Mouse (Mus musculus): ENCODE measurements at regions not wholly inside any gene's neighbourhood (a gene's known extent, or its start where the extent isn't known, plus 50 kb on each side); places are given as distances from the start of the nearest gene placed in this dataset.
"Not testable (repeated sequence)": the region's sequence is repeated elsewhere in the genome, so short reads cannot be mapped to it uniquely, and the experiment has no call there.

DNA sequence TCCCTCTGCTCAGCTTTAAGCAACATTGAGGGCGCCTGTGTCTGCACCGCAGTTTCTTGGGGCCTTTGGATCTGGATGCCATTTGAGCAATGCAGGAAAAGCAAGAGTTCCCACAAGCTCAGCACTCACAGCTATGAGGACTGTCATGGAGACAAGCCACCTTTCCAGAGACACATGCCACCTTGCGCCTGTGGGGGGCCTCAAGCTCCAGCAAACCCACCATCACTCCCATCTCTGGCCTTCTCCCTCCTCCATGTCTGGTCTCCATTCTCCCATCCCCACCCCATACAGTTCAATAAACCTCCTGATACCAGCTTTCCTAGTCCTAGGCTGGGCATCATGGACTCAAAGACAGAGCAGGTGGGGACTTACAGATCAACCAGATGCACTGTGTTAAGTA is 97.8 kb downstream of the Wdr11 start:
- no peak for DNase-seq

DNA sequence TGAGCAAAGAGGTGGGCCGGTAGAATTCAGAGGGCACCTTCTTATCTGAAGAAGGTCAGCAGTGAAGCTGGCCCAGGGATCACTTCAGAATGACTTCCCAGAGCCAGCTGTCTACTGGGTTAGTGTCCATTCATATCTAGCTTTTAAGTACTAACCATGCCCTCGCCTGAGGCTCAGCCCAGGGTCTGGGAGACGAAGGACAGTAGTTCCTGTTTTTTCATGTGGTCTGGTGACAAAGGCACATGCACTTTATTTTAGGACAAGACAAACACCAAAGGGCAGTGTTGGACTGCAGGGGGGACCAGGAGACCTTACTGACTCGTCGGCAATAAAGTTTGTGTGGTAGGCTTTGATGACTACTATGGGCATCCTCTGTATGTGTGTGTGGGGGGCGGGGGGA is 99.2 kb downstream of the Wdr11 start:
- no peak for DNase-seq

DNA sequence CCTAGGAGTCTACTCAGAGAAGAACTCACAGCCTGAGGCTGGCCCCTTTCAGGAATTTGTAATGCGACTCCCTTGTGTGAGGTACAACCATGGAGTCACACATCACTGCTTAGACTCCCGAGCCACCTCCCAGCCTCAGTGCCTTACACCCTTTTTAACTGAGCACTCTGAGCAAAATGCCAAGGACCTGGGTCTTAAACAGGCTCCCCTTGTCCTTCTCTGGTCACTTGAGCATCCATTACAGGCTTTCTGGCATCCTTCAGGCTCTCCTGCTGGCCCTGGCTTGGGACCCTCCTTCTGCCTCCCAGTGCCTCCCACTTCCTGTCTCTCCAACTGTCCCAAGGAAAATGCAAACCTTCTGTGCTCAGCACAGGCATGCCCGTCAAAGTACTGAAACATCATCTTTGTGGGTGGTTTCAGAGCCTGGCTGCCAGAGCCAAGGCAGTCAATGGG is 100.0 kb downstream of the Wdr11 start:
- DNase-seq = no peak

DNA sequence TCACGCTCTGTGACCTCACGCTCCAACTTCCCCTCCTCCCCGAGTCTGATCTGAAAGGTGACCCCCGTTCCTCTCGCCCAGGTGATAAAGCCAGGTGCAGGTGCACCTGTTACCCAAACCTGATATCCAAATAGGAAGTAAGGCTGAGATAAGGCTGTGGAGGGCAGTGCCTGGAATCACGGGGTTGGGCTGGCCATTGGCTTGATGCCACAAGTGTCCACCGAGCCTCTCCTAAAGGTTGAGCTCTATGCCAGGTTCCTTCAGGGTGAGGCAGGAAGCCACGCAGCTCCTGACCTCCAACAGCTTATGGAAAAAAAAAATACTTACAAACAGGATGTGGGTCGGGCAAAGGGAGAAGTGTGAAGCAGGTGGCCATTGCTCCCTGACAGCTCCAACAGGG is 102.0 kb downstream of the Wdr11 start:
- no peak for DNase-seq

DNA sequence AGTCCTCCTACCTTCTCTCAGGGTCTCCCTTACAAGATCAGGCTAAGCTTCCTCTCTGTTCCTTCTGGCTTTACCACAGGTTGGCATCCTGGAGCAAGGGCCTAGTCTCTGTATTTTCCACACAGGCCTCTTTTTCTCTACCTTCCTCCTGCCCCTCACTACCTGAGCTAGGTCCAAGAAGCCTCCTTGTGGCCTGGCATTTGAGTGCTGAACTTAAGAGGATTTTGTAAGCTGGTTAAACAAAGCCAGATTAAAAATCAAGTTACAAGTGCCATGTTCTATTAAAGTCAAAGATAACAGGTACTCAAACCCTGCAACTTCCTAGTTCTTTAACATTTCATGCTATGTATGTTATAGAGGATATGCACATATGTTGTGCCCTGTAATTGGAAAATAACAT is 102.5 kb downstream of the Wdr11 start:
- DNase-seq = no peak

DNA sequence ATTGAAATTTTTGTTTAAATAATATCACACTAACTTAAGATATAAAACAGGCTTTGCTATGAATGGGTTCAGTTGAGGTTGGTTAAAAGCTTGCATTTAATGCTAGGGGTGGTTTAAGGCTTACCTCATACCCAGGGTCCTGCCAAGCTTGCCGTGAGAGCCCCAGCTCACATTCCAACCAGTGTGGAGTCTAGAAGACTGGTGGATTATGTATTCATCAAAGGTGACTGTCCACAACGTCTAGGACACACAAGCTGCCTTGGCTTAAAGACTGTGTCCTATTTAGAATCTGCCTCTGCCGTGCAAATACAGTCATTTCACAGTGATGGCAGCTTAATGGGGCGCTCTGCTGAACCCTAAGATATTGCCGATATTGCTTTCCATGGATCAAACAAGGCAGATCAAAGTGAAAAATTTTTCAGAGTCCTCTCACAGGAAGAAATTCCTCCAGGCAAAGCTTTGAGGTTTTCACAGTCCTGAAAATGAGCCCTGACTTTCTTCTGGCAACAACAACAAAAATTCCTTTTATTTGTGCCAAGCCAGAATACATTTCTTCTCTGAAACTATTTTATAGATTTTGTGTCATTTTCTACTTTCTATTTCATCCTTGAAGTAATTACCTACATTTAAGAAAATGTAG is 108.4 kb downstream of the Wdr11 start:
- no peak for DNase-seq

DNA sequence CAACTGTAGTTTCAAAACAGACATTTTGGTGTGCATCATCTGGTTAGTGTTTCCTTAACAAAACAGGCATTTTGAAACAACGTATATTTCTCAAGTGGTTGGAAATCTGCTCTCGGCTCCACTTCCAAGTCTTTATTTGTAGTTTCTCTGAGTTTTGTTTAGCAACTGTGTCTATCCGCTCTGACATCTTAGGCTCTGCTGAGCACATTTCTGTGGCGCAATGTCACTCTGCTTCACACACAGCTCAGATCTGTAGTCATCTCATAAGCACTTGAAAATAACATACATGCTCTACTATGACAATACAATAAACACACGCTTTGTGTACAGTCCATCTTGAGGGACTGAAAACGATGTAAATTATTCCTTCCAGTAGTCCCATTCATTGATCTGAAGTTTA is 135.9 kb downstream of the Wdr11 start:
- no peak for DNase-seq

DNA sequence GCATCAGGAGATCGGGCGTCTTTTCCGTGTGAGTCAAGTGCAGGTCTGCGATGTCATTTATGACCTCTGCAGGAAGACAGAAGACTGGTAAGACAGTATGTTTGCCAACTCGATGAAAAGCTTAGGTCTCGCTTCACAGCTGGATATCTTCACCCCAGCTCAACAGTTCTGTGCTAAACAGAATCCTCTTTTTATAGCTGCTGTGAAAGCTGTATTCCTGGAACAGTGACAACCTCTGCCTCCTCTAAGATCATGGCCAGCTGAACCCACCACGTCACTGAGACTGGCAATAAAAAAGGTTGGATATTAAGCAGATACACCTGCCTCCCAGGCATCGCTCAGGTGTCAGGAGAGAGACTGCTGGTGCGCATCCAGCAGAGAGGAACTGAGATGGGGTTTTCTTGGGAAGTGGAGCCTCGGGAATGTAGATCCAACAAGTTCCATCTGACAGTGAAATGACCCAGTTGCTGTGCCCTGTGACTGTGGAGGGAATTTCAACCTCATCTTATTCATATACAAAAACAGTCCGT is 138.1 kb downstream of the Wdr11 start:
- DNase-seq = no peak

DNA sequence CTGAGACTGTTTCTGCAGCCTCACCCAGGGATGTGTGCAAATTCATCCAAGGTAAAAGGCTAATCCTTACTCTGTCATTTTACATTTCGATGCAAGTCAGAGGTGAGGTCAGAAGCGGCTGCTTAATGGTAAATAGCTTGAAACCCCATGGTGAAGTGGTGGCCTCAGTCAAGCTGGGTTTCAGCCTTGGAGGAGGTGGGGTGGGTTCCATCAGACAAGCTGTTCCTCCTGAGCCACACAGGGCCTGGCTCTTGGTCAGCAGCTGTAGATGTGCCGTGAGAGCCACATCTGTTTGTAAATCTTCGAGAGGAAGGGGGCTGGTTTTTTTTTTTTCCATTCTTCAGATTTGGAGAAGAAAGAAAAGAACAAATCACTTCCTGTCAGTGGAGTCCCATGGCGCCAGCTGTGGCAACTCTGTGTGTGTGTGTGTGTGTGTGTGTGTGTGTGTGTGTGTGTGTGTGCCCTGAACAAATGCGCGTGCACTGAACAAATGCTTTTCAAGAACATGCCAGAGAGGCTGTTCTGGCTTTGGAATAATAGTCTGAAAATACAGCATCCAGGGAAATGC is 139.2 kb downstream of the Wdr11 start:
- DNase-seq = peak; percentile 17

DNA sequence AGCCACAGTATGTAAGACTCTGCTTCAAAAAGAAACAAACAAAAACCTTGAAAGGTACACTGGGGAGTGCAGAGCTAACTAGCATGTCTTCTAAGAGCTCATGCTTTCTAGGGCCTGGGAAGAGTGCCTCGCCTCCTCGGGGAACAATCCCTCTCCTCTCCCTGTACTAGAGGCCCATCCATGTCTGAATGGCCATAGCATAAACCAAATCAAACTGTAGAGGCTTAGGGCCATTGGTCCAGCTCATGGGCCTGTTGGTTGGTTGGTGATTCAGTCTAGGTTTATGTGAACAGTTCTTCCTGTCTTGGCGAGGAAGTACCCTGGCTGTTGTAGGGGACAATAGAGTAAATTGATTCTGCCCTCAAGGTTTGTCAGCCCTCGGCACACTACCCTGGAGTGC is 151.0 kb downstream of the Wdr11 start:
- no peak for DNase-seq

DNA sequence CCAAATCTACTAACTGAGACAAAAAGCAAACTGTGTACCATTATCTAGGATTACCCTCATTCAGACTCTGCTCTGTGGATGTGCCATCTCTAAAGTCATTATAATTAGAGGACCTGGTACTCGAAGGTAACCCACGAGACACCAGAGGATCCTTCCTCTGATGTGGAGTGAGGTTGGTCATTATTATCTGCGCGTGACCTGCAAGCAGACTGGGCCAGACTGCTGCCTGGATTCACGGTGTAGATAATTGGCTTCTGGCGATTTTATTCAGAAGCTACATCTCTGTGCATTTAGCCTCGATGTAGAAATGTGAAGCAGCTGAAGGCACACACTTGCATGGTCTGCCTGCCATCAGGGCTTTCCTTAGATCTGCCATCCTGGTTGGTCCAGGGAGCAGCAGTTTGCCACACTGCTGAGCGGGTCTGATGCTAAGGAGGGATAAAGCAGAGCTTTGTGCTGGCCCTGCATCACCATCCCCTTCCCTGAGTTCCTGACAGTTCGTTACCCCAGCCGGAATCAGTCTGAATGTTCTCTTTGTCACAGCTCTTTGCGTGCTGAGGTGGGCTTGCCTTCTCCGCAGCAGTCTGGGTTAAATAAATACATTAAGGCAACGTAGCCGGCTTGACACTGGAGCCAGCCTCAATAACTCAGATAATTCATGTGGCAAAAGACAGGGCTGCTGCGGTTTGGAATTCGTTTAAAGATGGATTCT is 152.4 kb downstream of the Wdr11 start:
- DNase-seq = no peak

DNA sequence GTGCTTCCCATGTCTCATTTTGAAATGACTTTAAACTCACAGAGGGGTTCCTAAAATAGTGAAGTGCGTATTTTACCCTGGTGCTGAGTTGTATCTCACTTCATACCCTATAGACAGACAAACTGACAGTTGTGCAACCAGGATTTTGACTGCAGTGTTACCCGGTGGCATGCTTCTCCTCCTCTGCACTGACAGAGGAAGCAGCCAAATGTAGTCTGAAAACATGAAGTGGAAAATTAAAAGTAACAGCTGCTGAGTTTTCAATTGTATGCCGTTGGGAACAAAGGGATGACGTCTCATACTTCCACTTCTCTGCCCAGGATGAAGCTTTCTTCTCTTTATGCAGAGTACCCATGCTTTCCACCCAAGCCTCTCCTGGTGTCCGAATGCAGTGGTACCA is 155.0 kb downstream of the Wdr11 start:
- no peak for DNase-seq

DNA sequence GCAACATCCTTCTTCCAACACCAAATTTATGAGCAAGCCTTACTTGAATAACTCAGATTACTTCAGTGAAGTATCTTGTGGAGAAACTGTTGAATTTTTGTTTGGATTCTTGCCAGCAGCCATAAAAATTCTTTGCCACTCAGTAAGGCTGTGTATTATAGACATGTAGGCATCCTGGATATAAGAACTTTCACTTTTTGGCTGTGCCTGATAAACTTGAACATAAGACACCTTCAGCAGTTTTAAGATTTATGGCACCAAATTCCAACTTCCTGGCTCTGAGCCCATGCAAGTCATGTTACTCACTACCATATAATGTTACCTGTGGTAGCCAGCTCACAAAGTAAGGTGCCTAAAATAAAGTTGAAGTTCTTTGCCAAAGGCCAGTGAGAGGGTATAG is 159.3 kb downstream of the Wdr11 start:
- DNase-seq = no peak

DNA sequence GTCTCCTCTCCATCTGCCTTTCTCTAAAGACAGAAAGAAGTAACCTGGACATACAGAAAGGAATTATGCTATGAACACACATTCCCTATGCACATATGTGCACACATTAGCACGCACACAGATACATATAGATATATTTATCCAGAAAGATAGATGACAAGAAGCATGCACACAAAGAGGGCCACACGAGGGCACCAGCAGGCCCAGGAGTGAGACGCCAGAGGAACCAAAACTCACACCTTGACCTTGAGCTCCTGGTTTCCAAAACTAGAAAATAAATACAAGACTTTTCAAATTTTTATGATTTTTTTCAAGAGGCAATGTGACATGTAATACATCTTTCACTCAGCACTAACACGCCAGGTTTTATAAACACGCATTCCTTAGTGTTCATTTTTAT is 163.1 kb downstream of the Wdr11 start:
- peak; percentile 34 for DNase-seq

DNA sequence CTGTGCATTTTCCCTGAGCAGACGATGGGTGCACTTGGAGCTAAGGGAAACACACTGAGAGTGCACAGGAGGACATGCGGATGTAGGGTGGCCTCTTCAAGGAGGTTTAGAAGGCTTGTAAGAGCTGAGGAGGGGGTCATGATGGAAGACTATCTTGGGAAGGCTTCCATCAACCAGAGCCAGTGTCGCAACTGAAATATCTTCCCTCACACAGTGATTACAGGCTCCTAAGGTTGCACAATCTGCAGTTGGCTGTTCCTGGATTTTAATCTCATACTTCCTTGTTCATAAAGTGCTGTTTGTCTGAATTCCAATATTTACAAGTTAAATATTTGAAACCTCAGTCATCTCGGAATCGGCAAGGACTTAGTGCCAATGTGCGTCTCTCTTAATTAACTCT is 164.5 kb downstream of the Wdr11 start:
- no peak for DNase-seq

DNA sequence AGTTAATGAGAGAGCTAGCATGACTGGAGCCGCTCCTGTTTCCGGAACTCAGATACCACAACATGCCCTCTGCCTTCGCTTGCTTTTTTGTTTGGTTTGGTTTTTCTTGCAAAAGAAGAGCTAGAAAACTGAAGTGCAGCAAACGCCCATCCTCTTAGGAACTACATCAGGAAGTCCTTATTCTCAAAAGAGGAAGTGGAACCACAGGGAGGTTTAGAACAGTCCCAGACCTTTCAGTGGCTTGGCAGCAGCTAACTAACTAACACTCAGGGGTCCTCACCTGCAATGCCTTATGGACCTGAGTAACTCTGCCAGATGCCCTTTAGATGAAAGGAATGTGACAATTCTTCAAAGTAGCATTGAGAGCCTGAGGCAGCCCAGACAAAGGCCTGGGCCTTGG is 168.2 kb downstream of the Wdr11 start:
- no peak for DNase-seq

DNA sequence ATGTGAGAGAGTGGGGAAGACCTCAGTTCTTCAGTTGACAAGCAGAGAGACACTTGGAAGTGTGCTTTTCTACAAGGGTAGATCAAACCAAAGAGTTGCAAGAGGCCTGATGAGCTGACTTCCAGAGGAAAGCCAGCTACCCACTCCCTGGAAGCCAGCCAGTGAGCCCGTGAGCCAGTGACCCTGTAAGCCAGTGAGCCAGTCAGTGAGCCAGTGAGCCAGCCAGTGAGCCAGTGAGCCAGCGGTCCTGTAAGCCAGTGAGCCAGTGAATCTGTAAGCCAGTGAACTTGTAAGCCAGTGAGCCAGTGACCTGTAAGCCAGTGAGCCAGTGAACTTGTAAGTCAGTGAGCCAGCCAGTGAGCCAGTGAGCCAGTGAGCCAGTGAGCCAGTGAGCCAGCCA is 168.7 kb downstream of the Wdr11 start:
- DNase-seq = no peak

DNA sequence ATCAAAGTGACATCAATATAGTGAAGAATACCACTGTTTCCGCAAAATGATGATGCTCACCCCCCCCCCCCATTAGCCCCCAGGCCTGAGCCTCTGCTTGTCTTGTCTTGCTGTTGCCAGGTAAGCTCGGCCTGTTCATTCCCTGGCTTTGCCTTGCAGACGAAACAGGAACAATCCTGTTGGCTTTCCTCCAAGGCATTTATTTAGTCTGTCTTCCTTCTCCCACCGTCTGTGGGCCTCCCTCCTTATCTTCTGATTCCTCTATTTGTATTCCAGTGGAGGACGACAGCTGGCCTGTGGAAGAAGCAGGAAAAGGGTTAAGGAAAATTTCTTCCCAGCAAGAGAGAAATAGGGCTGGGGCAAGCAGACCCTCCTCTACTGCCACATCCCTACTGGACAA is 172.1 kb downstream of the Wdr11 start:
- DNase-seq = no peak

DNA sequence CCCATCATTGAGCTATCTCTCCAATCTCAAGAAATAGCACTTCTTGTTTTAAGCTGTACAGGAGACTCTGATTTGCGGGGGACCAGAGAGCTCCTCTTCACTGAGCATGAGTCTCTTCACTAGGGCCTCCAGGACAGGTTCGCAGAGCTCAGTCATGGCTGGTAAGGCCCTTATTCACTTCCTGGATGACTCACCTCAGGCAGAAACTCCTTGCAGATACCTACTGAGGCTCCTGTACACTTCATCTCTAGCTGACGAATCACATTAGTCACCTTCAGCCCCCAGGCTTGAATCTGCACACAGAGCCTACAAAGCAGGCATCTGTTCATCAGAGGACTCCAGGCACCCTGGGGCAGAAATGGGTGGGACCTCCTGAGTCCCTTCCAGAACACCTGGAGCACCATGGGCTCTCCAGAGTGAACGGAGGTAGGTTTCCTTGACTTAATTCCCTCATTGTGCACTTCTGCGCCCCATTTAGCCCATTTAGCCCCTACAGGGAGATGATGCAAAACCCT is 172.8 kb downstream of the Wdr11 start:
- no peak for DNase-seq

DNA sequence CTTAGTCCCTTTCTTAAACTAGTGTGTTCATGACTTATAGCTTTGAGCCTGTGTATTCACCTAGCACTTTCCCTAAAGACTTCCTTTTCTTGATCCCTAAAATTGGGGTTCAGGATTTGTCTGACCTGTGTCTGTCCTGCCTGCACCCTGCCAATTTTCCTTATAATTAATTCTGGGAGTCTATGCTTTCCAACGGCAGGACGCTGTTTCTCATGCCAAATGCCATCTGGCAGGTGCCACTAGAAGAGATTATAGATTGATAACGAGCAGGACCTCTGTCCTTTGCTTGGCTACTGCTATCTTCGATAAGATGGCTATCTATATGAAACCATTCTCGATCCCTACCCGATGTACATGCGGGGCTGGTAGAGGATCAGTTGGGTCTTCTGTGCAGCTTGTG is 174.0 kb downstream of the Wdr11 start:
- DNase-seq = no peak

DNA sequence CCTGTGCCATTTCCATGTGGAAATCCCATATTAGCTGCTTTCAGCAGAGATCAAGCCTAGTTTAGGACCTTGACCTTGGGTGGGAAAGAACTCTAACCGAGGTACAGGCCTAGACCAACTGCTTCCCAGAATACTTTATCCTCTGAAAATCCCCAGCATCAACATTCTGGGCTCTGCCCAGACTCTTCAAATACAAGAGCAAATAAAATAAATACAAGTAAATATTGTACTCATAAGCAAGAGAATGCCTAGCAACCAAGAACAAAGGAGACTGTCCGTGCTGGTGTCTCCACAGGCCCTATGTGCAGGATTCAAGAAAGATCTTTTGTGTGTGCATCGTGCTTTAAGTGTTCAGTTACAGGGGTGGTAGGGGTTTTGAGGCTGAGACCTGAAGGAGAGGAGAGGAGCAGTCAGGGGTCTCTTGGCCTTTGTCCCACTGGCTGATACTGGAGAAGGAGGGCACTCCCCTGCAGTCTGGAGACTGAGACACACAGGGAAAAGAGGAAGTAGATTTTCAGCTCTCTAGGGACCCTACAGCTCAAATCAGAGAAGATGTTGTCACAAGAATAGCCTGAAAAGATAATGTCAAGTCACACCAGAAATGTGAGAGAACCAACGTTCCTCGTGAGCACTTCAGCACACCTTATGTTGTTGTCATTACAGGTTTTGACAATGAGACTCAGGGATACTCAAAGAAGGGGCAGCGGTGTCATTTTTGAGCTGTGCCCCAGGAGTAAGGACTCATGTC is 174.6 kb downstream of the Wdr11 start:
- DNase-seq = no peak

DNA sequence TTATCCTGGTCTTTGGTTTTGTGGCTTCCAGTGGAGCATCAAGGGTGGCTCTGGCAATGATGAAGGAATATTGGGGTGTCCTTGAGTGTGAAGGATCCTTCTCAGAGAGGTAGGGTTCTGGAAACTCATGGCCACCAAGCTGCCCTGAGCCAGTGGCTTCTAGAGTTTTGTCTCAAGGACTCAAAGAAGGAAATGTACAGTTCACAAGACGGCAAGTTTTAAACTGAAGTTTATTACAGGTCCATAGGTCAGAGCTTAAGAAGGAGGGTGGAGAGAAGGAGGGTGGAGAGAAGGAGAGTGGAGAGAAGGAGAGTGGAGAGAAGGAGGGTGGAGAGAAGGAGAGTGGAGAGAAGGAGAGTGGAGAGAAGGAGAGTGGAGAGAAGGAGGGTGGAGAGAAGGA is 178.0 kb downstream of the Wdr11 start:
- not testable (repeated sequence) for DNase-seq

DNA sequence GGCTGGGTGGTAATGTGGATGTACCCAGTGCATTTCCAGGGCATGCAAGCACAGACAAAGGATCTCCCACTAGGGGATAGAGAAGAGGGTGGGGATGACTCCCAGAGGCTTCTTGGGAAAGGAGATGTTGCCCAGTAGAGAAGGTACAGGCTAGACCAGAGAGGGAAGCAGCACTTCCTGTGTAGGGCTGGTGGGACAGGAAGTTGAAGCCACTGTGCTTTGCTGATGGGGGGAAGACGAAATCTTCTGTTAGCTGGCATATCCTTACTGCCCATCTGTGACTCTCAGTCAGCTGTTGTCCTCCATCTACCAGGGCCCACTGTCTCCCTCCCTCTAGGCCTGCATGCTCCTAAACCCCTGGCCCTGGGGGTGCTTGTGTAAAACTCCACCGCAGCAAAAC is 180.2 kb downstream of the Wdr11 start:
- DNase-seq = peak; percentile 27
